Mouse (Mus musculus) C2C12 (cell line): ENCODE measurements around the gene Ctdspl. TPM values are rescaled to one million over a fixed set of nuclear protein-coding genes. Genes with fewer than 3 reads are reported as not detected.

Experiments used
- H3K27me3 ChIP-seq: one replicate; pipeline ENCODE4 v1.6.1; 2011; ENCODE audit not compliant: control insufficient read depth, insufficient read depth, insufficient read length
- H3K36me3 ChIP-seq: one replicate; pipeline ENCODE4 v1.6.1; 2011; ENCODE audit not compliant: control insufficient read depth, insufficient read depth
- H3K4me3 ChIP-seq: one replicate; pipeline ENCODE4 v1.5.1; 2011; ENCODE audit warnings: mild to moderate bottlenecking, control low read depth; ENCODE audit not compliant: poor library complexity, insufficient read depth, severe bottlenecking
- H3K79me2 ChIP-seq: one replicate; pipeline ENCODE4 v1.6.1; 2011; ENCODE audit not compliant: control insufficient read depth, insufficient read depth
- H3K79me3 ChIP-seq: one replicate; pipeline ENCODE4 v1.6.1; 2011; ENCODE audit warnings: low read depth, control low read depth
- H3ac ChIP-seq: one replicate; pipeline ENCODE3; 2011; ENCODE audit warnings: low read depth; ENCODE audit not compliant: control insufficient read depth, insufficient read length
- CEBPB ChIP-seq: IDR thresholded peaks from one replicate; pipeline ENCODE4 v1.6.1; 2011; ENCODE audit warnings: low read depth, mild to moderate bottlenecking, control low read depth, moderate library complexity
- CTCF ChIP-seq: IDR thresholded peaks from one replicate; pipeline ENCODE4 v1.5.1; 2011; ENCODE audit not compliant: control insufficient read depth, insufficient read depth, insufficient read length
- FOSL1 ChIP-seq: IDR thresholded peaks from one replicate; pipeline ENCODE4 v1.8.0; 2011; ENCODE audit warnings: mild to moderate bottlenecking, low read length; ENCODE audit not compliant: poor library complexity, insufficient read depth, severe bottlenecking
- MAX ChIP-seq: IDR thresholded peaks from one replicate; pipeline ENCODE4 v1.6.1; 2011; ENCODE audit warnings: mild to moderate bottlenecking, control low read depth
- MYOD1 ChIP-seq: IDR thresholded peaks from one replicate; pipeline ENCODE4 v1.6.1; 2011; ENCODE audit warnings: low read depth; ENCODE audit not compliant: control insufficient read depth, insufficient read length
- MYOG ChIP-seq: IDR thresholded peaks from one replicate; pipeline ENCODE4 v1.6.1; 2011; ENCODE audit not compliant: control insufficient read depth, insufficient read length; ENCODE audit errors: extremely low read depth
- USF1 ChIP-seq: IDR thresholded peaks from one replicate; pipeline ENCODE4 v1.6.1; 2011; ENCODE audit warnings: low read depth, mild to moderate bottlenecking, control low read depth, moderate library complexity
- polyA plus RNA-seq: library from polyadenylated mRNA; unstranded; fragments of >200 nt; fragmentation: generic; extraction: Trizol; gene quantifications from one replicate; pipeline ENCODE4 v1.2.1, GENCODE M21; 2012; ENCODE audit warnings: missing spikeins

The Ctdspl gene
- polyA plus RNA-seq, 1 experiment, result 5.6 TPM

- Histone ChIP-seq H3K79me2 (no peaks in the 10 kb centered on the region), H3K4me3 (no peak overlapping the region), H3K79me3 (no peaks in the 10 kb centered on the region), H3K36me3 (no peaks in the 10 kb centered on the region), H3ac (no peak overlapping the region), H3K27me3 (no peaks in the 10 kb centered on the region)
- TF ChIP-seq CTCF (no peak), USF1 (no peak), CEBPB (no peak), MYOD1 (no peak), MYOG (no peak), FOSL1 (no peak), MAX (no peak)
Measured at GRCm38 (mm10) chr9:118990490-118990889, 64.2 kb downstream of the Ctdspl start.

- Histone ChIP-seq H3K79me2 (no peaks in the 10 kb centered on the region), H3K4me3 (no peak overlapping the region), H3K79me3 (no peaks in the 10 kb centered on the region), H3ac (no peak overlapping the region), H3K27me3 (no peaks in the 10 kb centered on the region), H3K36me3 (no peaks in the 10 kb centered on the region)
- TF ChIP-seq MYOG (no peak), FOSL1 (no peak), USF1 (no peak), MYOD1 (no peak), CEBPB (no peak), CTCF (no peak), MAX (no peak)
Measured at GRCm38 (mm10) chr9:118991750-118992585, 65.7 kb downstream of the Ctdspl start.

GRCm38 (mm10) chr9:118992586-118992955, 66.3 kb downstream of the Ctdspl start:
- peaks cover 1% of the 10 kb centered on the region for H3K79me3 ChIP-seq
- H3K79me2 ChIP-seq, result no peaks in the 10 kb centered on the region
- no peak for TF ChIP-seq MYOG
- TF ChIP-seq CTCF, result no peak
- TF ChIP-seq USF1, result no peak
- TF ChIP-seq CEBPB, result no peak
- no peak for TF ChIP-seq MAX
- no peak for TF ChIP-seq FOSL1
- no peak for TF ChIP-seq MYOD1
- H3K36me3 ChIP-seq, result no peaks in the 10 kb centered on the region
- no peak overlapping the region for H3ac ChIP-seq
- H3K27me3 ChIP-seq, result no peaks in the 10 kb centered on the region
- no peak overlapping the region for H3K4me3 ChIP-seq

- Histone ChIP-seq H3K4me3 (no peak overlapping the region), H3K36me3 (no peaks in the 10 kb centered on the region), H3K27me3 (no peaks in the 10 kb centered on the region), H3K79me2 (no peaks in the 10 kb centered on the region), H3ac (no peak overlapping the region), H3K79me3 (peaks cover 2% of the 10 kb centered on the region)
- no peak for TF ChIP-seq MYOG
- no peak for TF ChIP-seq CTCF
- no peak for TF ChIP-seq MYOD1
Measured at GRCm38 (mm10) chr9:118994524-118995227, 68.4 kb downstream of the Ctdspl start.

- Histone ChIP-seq H3K79me2 (no peaks in the 10 kb centered on the region), H3ac (no peak overlapping the region), H3K4me3 (no peak overlapping the region), H3K27me3 (no peaks in the 10 kb centered on the region), H3K79me3 (peaks cover 2% of the 10 kb centered on the region), H3K36me3 (no peaks in the 10 kb centered on the region)
- TF ChIP-seq FOSL1 (no peak), CEBPB (no peak), USF1 (no peak)
Measured at GRCm38 (mm10) chr9:118995539-118995938, 69.3 kb downstream of the Ctdspl start.

GRCm38 (mm10) chr9:118997241-118997640, 71.0 kb downstream of the Ctdspl start:
- no peaks in the 10 kb centered on the region for H3K36me3 ChIP-seq
- no peak overlapping the region for H3ac ChIP-seq
- no peaks in the 10 kb centered on the region for H3K27me3 ChIP-seq
- H3K4me3 ChIP-seq, result no peak overlapping the region
- H3K79me2 ChIP-seq, result no peaks in the 10 kb centered on the region
- TF ChIP-seq MYOG (no peak), MAX (no peak), USF1 (no peak), CEBPB (no peak)
- H3K79me3 ChIP-seq, result peaks cover 2% of the 10 kb centered on the region
